Mouse (Mus musculus) layer of hippocampus, adult 2 months (tissue): ENCODE measurements at regions not wholly inside any gene's neighbourhood (a gene's known extent, or its start where the extent isn't known, plus 50 kb on each side); places are given as distances from the start of the nearest gene placed in this dataset.

Experiments used
- DNase-seq, 2 experiments: peaks; one replicate each; pipeline ENCODE4 v3.0.0; 2022; ENCODE audit warnings: low spot score in 2 of 2
- H3K27ac ChIP-seq: fragments of 200-600 bp; 2 replicates; pipeline ENCODE4 v1.8.1; 2022
- H3K4me3 ChIP-seq: fragments of 200-600 bp; 2 replicates; pipeline ENCODE4 v1.8.1; 2022; ENCODE audit warnings: mild to moderate bottlenecking
- CTCF ChIP-seq: fragments of 200-600 bp; conservative IDR thresholded peaks from 2 replicates; pipeline ENCODE4 v1.8.1; 2022; ENCODE audit warnings: antibody characterized with exemption, mild to moderate bottlenecking, moderate library complexity

DNA sequence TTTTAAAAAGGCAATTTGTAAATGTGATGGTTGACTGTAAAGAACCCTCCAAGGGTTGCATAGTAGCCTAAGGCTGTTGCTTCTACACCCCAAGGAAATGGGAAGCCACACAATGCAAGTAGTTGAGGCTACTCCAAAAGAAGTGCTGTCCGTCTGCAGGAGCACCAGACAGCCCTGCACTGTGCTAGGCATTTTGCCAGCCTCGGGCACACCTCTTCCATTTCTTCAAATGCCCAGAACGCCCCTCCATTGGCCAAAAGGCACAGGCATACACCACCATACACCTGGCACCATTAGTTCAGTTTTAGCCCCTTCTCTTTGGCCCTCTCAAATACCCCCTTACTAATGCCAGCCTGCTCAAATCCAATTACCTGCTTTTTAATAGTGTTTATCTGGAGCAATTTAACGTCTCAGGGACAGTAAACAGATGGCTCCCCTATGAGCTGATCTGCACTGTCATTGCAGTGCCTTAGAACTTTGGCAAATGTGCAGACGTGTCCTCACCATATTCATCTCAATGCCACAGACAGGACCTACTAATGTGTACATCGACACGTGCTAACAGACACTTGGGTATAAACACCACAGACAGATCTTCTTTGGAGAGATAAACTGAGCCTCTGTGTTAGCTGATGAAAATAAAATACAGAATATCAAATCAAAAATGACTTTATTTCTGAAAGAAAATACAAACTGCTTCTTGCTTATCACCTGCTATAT lies 211.9 kb upstream of the Hnrnpa3 start:
- DNase-seq = no peak
- Histone ChIP-seq H3K4me3 (no peak overlapping the region), H3K27ac (no peak overlapping the region)
- TF ChIP-seq CTCF = no peak

GRCm38 (mm10) chr2:75448221-75448620 lies 210.8 kb upstream of the Hnrnpa3 start:
- no peak for DNase-seq
- Histone ChIP-seq H3K27ac (no peak overlapping the region), H3K4me3 (no peak overlapping the region)
- no peak for TF ChIP-seq CTCF

DNA sequence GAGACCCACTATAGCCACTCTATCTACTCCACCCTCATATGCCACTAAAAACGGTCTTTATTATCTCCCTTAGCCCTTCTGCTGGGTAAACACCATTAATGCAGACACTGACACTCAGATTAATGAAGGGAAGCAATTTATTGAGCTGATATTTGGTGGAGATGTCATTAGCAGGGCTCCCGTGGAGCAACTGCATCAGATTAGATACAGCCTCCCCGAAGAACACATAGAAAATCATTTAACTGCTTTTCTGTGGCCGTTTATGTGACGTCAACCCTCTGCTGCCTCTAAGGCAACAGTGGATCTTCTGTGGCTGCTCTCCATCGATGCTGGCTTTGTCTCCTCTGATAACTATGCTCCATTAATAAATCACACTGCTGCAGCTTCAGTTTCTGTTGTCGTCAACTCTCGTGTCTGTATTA lies 207.2 kb upstream of the Hnrnpa3 start:
- no peak overlapping the region for H3K4me3 ChIP-seq
- no peak overlapping the region for H3K27ac ChIP-seq
- no peak for DNase-seq
- no peak for TF ChIP-seq CTCF

DNA sequence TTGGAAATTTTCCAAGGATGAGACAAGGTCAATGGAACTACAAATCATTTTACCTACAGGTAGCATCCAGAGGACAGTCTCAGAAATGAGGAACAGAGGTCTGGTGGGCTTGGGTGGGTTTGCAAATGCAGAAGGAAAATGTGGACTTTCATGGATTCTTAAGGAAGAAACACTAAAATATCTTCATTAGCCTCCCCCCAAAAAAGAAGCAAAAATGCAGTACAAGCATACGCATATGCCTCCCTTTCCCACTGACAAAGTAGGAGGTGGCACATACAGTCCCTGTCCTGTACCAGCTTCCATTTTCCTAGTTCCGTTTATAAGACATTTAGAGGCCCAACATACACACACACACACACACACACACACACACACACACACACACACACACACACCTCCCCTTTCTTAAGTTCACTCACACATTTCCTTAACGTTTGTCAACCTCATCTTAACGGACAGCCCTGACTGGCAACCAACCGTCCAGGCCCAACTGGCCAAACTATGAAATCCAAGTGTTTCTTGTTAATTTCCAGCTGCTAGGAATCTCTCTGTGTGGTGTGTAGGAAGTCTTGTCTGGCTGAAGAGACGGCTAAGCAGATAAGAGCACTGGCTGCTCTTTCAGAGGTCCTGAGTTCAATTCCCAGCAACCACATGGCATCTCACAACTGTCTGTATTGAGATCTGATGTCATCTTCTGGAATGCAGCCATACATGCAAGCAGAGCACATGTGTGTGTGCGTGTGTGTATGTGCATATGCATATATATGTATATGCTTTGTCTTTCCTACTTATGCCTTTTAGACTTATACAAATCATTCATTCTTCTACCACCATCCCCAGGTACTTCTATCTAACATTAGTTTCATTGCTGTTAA lies 206.6 kb upstream of the Hnrnpa3 start:
- no peak for DNase-seq
- TF ChIP-seq CTCF = no peak

GRCm38 (mm10) chr2:75455481-75455880 lies 203.6 kb upstream of the Hnrnpa3 start:
- no peak for TF ChIP-seq CTCF
- H3K4me3 ChIP-seq = no peak overlapping the region
- no peak overlapping the region for H3K27ac ChIP-seq
- no peak for DNase-seq

More for the DNA sequence above, 206.6 kb upstream of the Hnrnpa3 start:
- Histone ChIP-seq H3K27ac (no peak overlapping the region), H3K4me3 (no peak overlapping the region)

- no peak overlapping the region for H3K27ac ChIP-seq
- DNase-seq = no peak
Observed at GRCm38 (mm10) chr2:75456272-75456671, 202.8 kb upstream of the Hnrnpa3 start.

GRCm38 (mm10) chr2:75457423-75457822 lies 201.6 kb upstream of the Hnrnpa3 start:
- no peak overlapping the region for H3K27ac ChIP-seq
- no peak overlapping the region for H3K4me3 ChIP-seq
- TF ChIP-seq CTCF = no peak
- no peak for DNase-seq

More at GRCm38 (mm10) chr2:75456272-75456671, 202.8 kb upstream of the Hnrnpa3 start:
- no peak for TF ChIP-seq CTCF
- H3K4me3 ChIP-seq = no peak overlapping the region

DNA sequence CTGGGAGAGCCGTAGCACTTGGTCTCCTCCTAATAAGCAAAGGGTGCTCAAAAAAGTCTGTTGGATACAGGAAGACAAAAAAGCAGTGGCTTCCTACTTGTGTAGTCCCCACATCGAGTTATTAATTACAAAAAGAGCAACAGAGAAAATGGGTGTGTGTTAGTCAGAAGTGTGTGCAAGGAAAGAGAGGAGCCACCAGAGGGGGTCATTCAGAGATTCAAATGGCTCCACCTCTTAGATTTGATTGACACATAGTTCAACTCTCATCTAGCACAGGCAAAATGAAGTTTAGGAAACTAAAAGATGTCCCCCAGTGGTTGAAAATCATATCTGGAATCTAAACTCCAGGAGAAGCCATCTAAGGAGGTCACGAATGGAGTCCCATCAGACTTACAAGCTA lies 200.2 kb upstream of the Hnrnpa3 start:
- peak; percentile 21; the same call in 1 of the 2 replicates for TF ChIP-seq CTCF
- Histone ChIP-seq H3K4me3 (no peak overlapping the region), H3K27ac (no peak overlapping the region)
- no peak for DNase-seq

DNA sequence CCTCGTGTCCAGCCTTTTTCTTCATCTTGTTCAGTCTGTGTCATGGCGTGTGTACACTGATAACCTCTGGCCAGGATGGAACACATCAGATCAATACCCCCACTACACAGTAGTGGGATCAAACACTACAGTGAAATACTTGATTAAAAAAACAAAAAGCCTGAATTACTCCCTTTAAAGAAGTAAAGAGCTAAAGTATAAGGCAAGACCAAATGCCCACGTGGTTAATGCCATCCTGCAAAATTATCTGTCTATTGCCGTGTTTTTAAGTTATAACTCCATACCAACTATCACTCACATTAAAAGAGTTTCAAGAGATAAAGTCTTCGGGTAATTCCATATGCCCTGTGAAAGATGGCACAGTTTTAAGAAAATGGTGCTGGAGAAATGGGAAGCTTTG lies 198.6 kb upstream of the Hnrnpa3 start:
- no peak for DNase-seq
- no peak for TF ChIP-seq CTCF
- Histone ChIP-seq H3K4me3 (no peak overlapping the region), H3K27ac (no peak overlapping the region)

- Histone ChIP-seq H3K27ac (no peak overlapping the region), H3K4me3 (no peak overlapping the region)
- DNase-seq = no peak
- no peak for TF ChIP-seq CTCF
Observed at GRCm38 (mm10) chr2:75461019-75461418, 198.0 kb upstream of the Hnrnpa3 start.

- no peak for TF ChIP-seq CTCF
- no peak for DNase-seq
- H3K27ac ChIP-seq = no peak overlapping the region
- no peak overlapping the region for H3K4me3 ChIP-seq
Observed at GRCm38 (mm10) chr2:75461421-75461991, 197.6 kb upstream of the Hnrnpa3 start.

- TF ChIP-seq CTCF = no peak
- no peak overlapping the region for H3K4me3 ChIP-seq
- no peak overlapping the region for H3K27ac ChIP-seq
- DNase-seq = no peak
Observed at GRCm38 (mm10) chr2:75462030-75462671, 196.9 kb upstream of the Hnrnpa3 start.

GRCm38 (mm10) chr2:75463091-75463490 lies 196.0 kb upstream of the Hnrnpa3 start:
- no peak overlapping the region for H3K27ac ChIP-seq
- no peak for DNase-seq
- no peak for TF ChIP-seq CTCF

More at GRCm38 (mm10) chr2:75463091-75463490, 196.0 kb upstream of the Hnrnpa3 start:
- no peak overlapping the region for H3K4me3 ChIP-seq
